Mouse (Mus musculus) heart, adult 9 months (tissue): ENCODE measurements at regions not wholly inside any gene's neighbourhood (a gene's known extent, or its start where the extent isn't known, plus 50 kb on each side); places are given as distances from the start of the nearest gene placed in this dataset.
A peak's percentile ranks its signal among the peaks of the same experiment; 100 is the strongest.

Experiments used
- DNase-seq, 2 experiments: peaks; one replicate each; pipeline ENCODE4 v3.0.0; 2022; ENCODE audit warnings: low spot score in 2 of 2

DNA sequence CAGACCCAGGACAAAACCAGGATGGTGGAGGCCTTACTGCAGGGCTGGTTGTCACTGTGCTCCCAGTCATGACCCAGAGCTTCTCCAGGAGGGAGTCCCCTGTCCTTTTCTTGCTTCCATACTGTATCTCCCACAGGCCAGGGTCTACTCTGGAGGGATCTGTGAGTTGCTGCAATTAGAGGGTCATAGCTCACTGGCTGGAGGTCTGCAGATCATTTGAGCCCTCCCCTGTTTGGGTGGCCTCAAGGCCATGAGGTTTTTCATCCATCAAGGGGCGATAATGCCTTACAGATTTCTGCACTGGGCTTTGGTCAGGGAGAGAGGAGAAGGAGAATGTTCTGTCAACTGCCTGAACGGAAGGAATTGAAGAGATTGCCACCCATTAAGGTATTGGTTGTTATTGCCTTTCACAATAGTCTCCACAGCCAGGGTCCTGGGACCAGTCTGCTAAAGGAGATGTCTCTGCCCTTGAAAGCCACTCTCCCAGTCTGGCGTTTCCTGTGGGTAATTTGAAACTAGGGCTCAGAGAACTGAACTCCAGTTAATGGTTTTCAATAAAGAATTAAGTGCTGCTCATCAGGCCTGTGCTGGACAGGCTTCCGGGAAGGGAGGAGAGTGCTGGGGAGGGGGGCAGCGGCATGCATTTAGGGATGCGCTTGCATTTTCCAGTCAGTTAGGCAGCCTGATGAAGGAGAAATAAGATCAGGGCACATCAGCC, 147.4 kb downstream of the Dmrta2 start:
- DNase-seq: no peak

DNA sequence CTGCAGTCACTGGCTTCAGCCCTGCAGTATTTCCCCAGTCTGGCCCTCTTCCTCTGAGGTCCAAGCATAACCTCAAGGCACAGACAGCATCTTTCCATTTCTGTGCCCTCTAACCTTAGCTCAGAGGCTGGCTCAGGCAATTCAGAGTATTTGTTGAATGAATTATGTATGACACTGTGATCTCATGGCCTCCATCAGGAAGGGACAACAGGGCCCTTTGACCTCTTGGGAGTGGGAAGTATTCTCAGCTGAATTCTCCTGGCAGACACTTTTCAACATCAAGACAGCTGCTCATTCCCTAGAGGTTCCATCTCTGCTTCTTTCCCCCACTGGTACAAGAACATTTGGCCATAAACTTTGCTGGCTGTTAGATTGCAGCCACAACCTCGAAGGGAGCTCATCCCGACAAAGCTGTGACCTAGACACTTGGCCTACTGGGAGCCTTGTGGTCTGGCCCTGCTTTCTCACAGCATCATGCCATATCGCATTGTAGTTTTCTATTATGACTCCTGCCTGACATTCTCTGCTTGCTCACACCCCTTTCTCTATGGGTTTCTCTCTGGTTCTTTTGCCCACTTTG, 150.2 kb downstream of the Dmrta2 start:
- peak; percentile 8 to 34 for DNase-seq

DNA sequence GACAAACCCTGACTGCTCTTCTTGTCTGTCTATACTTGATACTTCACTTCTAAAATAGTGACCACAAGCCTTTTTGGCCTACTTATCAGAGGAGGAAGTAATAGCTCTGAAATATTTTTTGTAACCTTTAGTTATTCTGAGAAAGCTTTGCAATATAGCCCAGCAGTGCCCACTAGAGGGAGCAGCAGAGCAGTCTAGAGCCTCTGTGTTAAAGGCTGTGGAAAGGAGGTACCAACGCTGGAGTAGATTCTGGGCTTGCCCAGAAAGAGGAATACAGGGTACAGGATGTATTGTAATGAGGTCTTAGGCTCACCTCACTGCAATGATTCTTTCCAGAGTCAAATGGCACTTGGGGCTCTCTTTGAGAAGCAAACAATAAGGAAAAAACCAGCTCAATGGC, 151.1 kb downstream of the Dmrta2 start:
- DNase-seq: peak in 1 of 2 experiments; percentile 26

DNA sequence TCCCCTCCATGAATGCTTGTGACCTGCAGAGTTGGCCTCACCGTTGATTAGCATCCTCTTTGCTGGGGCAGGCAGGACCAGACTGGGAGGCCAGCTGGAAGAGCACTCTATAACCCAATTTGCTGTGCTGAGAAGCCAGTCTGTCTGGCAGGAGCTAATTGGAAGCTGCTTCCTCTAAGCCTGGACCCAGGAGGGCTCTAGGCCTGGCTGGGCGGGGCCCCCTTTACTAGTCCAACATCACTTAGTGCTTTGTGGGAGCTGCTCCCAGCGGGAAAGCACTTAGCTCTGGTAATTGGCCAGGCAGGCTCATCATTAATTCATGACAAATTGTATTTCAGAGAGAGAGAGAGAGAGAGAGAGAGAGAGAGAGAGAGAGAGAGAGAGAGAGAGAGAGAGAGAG, 151.7 kb downstream of the Dmrta2 start:
- no peak for DNase-seq

DNA sequence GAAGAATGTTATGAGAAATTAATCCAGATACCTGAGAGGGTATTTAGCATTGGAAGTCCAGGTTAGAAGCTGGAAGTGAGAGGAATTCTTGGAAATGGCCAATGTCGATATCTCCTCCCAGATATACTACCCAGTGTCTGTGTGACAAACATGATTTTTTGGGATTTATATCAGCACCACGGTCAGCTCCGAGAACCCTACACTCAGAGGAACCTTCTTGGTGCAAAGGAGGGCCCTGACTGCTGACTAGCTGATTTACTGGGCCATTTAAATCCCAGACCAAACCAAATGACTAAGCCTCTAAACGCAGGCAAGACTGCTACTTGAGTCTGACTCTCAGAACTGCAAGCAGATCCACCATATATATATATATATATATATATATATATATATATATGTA, 154.2 kb downstream of the Dmrta2 start:
- DNase-seq: no peak

DNA sequence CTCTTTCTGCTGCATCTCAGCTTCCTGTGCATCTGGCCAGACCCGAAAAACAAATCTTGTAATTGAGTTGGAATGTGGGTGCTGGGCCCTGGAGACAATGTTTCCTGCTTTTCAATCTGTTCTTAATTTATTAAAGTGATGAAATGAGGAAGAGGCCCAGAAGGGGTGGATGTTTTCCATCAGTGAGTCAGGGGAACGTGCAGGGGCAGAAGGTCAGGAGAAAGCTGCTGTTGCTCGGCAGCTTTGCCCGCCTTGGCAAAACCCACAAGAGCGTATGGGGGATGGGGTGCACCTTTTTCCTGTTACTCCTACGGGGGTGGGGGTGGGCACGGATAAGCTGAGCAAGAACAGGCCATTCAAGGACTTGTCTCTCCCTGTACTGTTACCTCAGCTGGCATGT, 156.2 kb downstream of the Dmrta2 start:
- DNase-seq: peak; percentile 20 to 27

DNA sequence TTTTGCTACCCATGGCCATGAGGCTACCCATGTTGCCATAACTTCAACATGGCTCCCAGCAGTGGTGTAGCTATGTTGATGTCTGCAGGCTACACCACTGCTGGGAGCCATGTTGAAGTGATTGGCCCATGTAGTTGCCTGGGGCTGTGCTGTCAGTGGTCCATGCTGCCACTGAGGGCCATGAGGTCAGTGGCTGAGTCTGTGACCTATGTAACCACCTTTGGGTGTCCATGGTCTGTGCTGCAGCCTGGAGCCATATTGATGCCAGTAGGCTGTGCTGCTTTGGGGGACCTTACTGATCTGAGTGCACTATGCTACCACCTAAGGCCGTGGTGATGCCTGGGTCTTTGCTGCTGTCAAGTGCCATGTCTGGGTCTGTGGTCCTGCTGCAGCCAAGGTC, 167.4 kb downstream of the Dmrta2 start:
- DNase-seq: no peak

DNA sequence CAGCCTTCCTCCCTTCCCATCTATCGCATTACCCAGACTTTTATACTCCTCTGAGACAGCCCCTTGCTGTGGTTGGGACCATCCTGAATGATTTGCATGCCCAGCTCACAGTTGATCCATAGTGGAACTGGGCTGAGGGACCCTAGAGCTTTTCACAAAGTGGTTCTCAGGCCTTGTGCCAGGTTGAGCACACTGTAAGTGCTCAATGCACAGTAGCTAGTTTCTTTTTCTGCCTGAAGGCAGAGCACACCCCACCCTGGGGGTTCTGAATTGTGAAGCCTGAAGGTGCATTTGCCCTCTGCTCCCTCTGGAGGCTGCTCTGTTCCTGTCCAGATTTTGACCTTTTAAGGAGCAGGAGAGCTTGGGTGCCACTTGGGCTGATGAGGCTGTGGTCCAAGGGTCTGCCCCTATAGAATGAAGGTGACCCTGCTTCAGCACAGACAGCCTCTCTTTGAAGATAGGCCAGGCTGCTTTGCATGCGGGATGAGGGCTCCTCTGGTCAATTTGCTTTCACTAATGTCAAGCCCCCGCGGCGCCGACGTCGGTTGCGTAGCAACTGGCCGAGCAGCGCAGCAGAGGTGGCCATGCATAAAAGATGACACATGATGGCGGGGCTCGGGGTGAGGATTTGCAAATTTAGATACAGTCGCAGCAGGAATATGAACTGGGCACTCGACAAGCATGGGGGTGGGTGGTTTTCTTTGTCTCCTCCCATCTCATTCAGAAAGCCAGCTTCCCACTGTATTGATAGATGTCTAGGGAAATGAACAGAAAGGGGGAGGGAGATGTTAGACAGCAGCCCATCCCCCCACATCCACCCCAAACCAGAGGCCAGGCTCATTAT, 174.5 kb downstream of the Dmrta2 start:
- no peak for DNase-seq
